Mouse (Mus musculus): ENCODE measurements around the gene Spin4. TPM values are rescaled to one million over a fixed set of nuclear protein-coding genes. Genes with fewer than 3 reads are reported as not detected.
A peak's percentile ranks its signal among the peaks of the same experiment; 100 is the strongest.

Gene Spin4
- polyA plus RNA-seq (2016; fragmentation: Nextera tagmentation; extraction: Ambion mirVana): 8.1 and 8.8 TPM in 2 replicates

- Histone ChIP-seq H3K4me2 (replicated peaks) (peak within 1 kb of the TSS; percentile 58), H3K4me1 (no peaks in the 10 kb centered on the region), H3K4me3 (peak within 1 kb of the TSS; percentile 47), H3K27ac (peak within 1 kb of the TSS; percentile 76), H3K9me3 (replicated peaks) (no peaks in the 10 kb centered on the region), H3K27me3 (peaks cover 3% of the 10 kb centered on the region; the same call in 1 of the 2 replicates), H3K36me3 (no peaks in the 10 kb centered on the region), H3K9ac (peak within 1 kb of the TSS; percentile 61)
- peak; percentile 95 for ATAC-seq (ENCODE audit: low FRiP score)
- 12% methylated on average over 29 of the region's 30 CpGs for WGBS
Observed at GRCm38 (mm10) chrX:95026361-95026892, at the start of gene Spin4. TSS of gene Spin4 (minus strand) at chrX:95026682.

- Histone ChIP-seq H3K9ac (no peak overlapping the region), H3K27ac (no peak overlapping the region), H3K4me2 (replicated peaks) (no peak overlapping the region), H3K9me3 (replicated peaks) (no peaks in the 10 kb centered on the region), H3K4me1 (no peaks in the 10 kb centered on the region), H3K27me3 (peaks cover 3% of the 10 kb centered on the region; the same call in 1 of the 2 replicates), H3K4me3 (no peak overlapping the region), H3K36me3 (no peaks in the 10 kb centered on the region)
- 77% methylated on average over 5 of the region's 5 CpGs for WGBS
- no peak for ATAC-seq (ENCODE audit: low FRiP score)
Observed at GRCm38 (mm10) chrX:95027907-95028306, 1.4 kb upstream of the Spin4 start.

GRCm38 (mm10) chrX:95025779-95026360, 612 bp downstream of the Spin4 start:
- Histone ChIP-seq H3K9ac (peak overlapping the region; percentile 61), H3K36me3 (no peaks in the 10 kb centered on the region), H3K4me3 (peak overlapping the region; percentile 47), H3K4me1 (no peaks in the 10 kb centered on the region), H3K27me3 (peaks cover 3% of the 10 kb centered on the region; the same call in 1 of the 2 replicates), H3K27ac (peak overlapping the region; percentile 76), H3K4me2 (replicated peaks) (peak overlapping the region; percentile 58), H3K9me3 (replicated peaks) (no peaks in the 10 kb centered on the region)
- WGBS: 17% methylated on average over 23 of the region's 23 CpGs
- peak; percentile 65 for ATAC-seq (ENCODE audit: low FRiP score)

GRCm38 (mm10) chrX:95012033-95012432, 14.4 kb downstream of the Spin4 start:
- no peak overlapping the region for H3K4me3 ChIP-seq
- no peak overlapping the region for H3K4me2 ChIP-seq (replicated peaks)
- 25% methylated on average over 4 of the region's 4 CpGs for WGBS
- peaks cover 2% of the 10 kb centered on the region; the same call in 1 of the 2 replicates for H3K27me3 ChIP-seq
- ATAC-seq (ENCODE audit: low FRiP score): no peak
- no peak overlapping the region for H3K9ac ChIP-seq
- H3K9me3 ChIP-seq (replicated peaks): no peaks in the 10 kb centered on the region
- no peaks in the 10 kb centered on the region for H3K4me1 ChIP-seq
- no peak overlapping the region for H3K27ac ChIP-seq
- no peaks in the 10 kb centered on the region for H3K36me3 ChIP-seq

- ATAC-seq (ENCODE audit: low FRiP score): no peak
- Histone ChIP-seq H3K4me3 (no peak overlapping the region), H3K9me3 (replicated peaks) (no peaks in the 10 kb centered on the region), H3K9ac (no peak overlapping the region), H3K36me3 (no peaks in the 10 kb centered on the region), H3K4me1 (no peaks in the 10 kb centered on the region), H3K27me3 (no peaks in the 10 kb centered on the region; the same call in 1 of the 2 replicates), H3K4me2 (replicated peaks) (no peak overlapping the region), H3K27ac (no peak overlapping the region)
- WGBS: 92% methylated on average over 11 of the region's 11 CpGs
Observed at GRCm38 (mm10) chrX:94998845-94999244, 27.6 kb downstream of the Spin4 start.

GRCm38 (mm10) chrX:94994113-94994512, 32.4 kb downstream of the Spin4 start:
- ATAC-seq (ENCODE audit: low FRiP score): no peak
- Histone ChIP-seq H3K27me3 (peaks cover 11% of the 10 kb centered on the region), H3K4me2 (replicated peaks) (no peak overlapping the region), H3K4me1 (no peaks in the 10 kb centered on the region), H3K4me3 (no peak overlapping the region), H3K27ac (no peak overlapping the region), H3K36me3 (no peaks in the 10 kb centered on the region), H3K9me3 (replicated peaks) (no peaks in the 10 kb centered on the region), H3K9ac (no peak overlapping the region)
- WGBS: 29% methylated on average over 3 of the region's 3 CpGs

GRCm38 (mm10) chrX:94990903-94991302, 35.6 kb downstream of the Spin4 start:
- Histone ChIP-seq H3K4me1 (no peaks in the 10 kb centered on the region), H3K27ac (no peak overlapping the region), H3K4me3 (no peak overlapping the region; the same call in 1 of the 2 replicates), H3K4me2 (replicated peaks) (peak overlapping the region; percentile 55), H3K27me3 (peaks cover 11% of the 10 kb centered on the region), H3K9ac (no peak overlapping the region), H3K9me3 (replicated peaks) (no peaks in the 10 kb centered on the region), H3K36me3 (no peaks in the 10 kb centered on the region)
- no peak for ATAC-seq (ENCODE audit: low FRiP score)
- 70% methylated on average over 2 of the region's 2 CpGs for WGBS

GRCm38 (mm10) chrX:94990080-94990825, 36.2 kb downstream of the Spin4 start:
- Histone ChIP-seq H3K27me3 (peaks cover 11% of the 10 kb centered on the region), H3K27ac (no peak overlapping the region), H3K9ac (peak overlapping the region; percentile 38; the same call in 1 of the 2 replicates), H3K36me3 (no peaks in the 10 kb centered on the region), H3K4me2 (replicated peaks) (peak overlapping the region; percentile 55), H3K4me3 (peak overlapping the region; percentile 34), H3K4me1 (no peaks in the 10 kb centered on the region), H3K9me3 (replicated peaks) (no peaks in the 10 kb centered on the region)
- WGBS: 18% methylated on average over 29 of the region's 29 CpGs
- peak; percentile 84 for ATAC-seq (ENCODE audit: low FRiP score)

Other genes with a start within 250 kb of the Spin4 start
- gene Arhgef9, start 170.2 kb upstream of the Spin4 start, polyA plus RNA-seq (2016; fragmentation: Nextera tagmentation; extraction: Ambion mirVana): 30.8 and 35.6 TPM in 2 replicates